Mouse (Mus musculus) 3T3-L1 (cell line): ENCODE measurements at regions not wholly inside any gene's neighbourhood (a gene's known extent, or its start where the extent isn't known, plus 50 kb on each side); places are given as distances from the start of the nearest gene placed in this dataset.

Experiments used
- DNase-seq: peaks from one replicate; pipeline ENCODE4 v3.0.0-alpha.2; 2015; ENCODE audit warnings: low read depth, low spot score

DNA sequence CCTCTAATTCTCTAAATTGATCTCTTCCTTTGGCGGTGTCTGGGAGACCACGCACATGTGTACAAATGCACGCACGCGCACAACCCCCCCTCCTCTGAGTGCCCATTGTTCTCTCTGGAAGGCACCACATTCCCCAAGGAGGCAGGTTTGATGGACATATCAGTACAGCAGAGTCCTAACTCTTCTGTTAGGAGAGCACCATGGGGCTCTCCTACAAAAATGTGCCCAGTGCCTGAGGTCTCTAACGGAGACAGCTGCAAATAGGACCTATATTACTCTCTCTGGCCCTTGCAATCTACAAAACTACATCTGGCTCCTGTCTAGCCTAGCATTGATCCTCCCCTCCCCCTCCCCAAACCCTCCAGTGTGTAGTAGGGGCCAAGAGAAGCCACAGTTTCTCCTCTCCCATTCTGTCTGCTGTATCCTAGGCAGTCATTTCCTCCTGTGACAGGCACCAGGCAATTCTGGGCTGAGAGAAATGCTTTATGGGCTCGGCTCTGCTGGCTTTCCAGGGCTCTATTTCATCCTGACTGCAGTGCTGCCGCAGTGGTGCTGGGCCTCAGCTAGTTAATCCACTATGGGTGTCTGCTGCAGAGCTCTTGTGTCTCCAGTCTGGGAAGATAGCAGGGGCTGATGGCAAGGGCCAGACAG is 340.6 kb downstream of the Rps24 start:
- DNase-seq: no peak

DNA sequence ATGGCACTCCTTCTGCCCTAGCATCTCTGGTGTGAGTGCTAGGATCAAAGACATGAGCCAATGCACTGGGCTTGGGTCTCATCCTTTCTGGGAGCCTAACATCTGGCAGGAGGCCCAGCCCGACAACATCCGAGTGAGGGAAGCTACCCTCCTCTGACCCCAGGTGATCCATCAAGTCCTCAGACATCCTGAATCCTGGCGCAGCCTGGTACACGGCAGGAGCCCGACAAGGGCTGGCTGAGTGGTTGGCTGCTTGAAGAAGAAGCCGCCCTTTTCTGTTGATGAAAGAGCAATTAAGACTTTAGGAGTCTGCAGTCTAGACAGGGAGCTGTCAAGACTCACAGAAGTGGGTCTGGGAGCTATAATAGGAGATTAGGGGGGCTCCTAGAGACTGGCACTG is 342.1 kb downstream of the Rps24 start:
- no peak for DNase-seq

GRCm38 (mm10) chr14:24833211-24833610 is 346.3 kb downstream of the Rps24 start:
- no peak for DNase-seq

GRCm38 (mm10) chr14:24838219-24838618 is 351.3 kb downstream of the Rps24 start:
- DNase-seq: no peak

GRCm38 (mm10) chr14:24839056-24839455 is 352.1 kb downstream of the Rps24 start:
- no peak for DNase-seq

- DNase-seq: no peak
Measured at GRCm38 (mm10) chr14:24841715-24842496, 355.0 kb downstream of the Rps24 start.

GRCm38 (mm10) chr14:24843626-24844025 is 356.7 kb downstream of the Rps24 start:
- DNase-seq: no peak

- DNase-seq: no peak
Measured at GRCm38 (mm10) chr14:24850491-24850890, 363.6 kb downstream of the Rps24 start.

DNA sequence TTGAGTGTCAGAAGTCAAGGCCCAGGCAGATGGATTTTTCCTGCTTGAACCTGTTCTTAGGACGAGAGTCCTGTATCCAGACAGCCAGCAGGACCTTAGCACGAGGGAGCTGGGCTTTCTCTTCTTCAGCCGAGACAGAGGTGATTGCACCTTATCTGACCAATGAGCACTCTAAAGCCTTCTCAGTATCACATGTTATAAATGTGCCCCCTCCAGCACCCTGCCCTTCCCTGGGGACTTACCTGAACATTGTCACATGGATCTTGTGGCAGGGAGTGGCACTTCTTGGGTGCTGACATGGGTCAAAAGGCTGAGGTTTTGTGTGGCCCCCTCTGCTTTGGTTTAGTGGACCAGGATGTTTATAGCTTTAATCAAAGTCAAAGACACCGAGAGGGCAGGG is 367.5 kb downstream of the Rps24 start:
- no peak for DNase-seq

DNA sequence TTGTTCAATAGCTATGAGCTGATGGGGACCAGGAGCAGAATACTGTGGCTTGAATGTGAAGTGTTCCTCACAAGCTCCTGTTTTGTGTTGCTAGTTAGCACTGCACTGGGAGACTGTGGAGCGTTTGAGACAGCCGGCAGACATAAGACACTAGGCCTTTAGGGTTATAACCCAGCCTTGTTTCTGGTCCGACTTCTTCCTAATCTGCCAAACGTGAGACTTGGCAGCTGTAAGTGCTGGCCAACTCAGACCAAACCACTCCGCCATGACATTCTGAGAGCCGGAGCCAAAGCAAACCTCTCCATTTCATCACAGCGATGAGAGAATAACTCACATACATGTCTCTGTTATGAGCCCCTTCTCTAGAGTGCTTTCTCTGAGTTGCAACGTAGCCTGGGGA is 375.2 kb downstream of the Rps24 start:
- no peak for DNase-seq

DNA sequence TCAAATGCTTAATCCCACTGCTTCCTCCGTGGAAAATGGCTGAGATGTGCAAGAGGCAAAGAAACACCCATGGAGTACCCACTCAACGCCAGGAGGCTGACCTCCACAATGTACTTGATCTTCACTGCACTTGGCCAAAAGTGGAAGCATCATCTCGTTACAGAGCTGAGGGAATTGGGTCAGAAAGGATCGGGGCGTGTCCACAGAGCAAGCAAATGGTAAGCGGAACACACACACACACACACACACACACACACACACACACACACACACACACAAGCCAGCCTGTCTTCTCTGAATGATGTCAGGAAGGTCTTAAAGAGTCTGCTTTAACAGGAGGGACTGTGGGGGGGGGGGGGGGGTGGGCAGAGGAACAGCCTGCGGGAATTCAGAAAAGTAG is 375.7 kb downstream of the Rps24 start:
- DNase-seq: no peak

- no peak for DNase-seq
Measured at GRCm38 (mm10) chr14:24863116-24863515, 376.2 kb downstream of the Rps24 start.

GRCm38 (mm10) chr14:24865579-24866230 is 378.8 kb downstream of the Rps24 start:
- DNase-seq: no peak

DNA sequence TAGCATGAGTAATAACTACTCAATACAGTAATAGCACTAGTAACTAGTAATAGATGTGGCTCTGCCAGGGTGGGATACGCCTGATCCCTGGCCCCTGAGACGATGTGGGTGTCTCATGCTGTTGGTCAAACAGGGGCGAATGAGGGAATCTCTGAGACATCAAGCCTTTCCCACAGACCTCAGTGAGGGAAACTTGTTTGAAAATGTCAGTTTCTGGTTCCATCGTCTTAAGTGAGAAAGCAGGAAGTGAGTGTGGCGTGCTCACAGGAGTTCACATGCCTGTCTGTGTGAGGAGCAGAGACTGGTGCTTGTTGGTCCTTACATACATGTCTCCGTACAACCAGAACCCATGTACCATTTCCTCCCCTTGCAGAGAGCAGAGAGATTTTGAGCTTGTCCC is 380.9 kb downstream of the Rps24 start:
- DNase-seq: no peak

- no peak for DNase-seq
Measured at GRCm38 (mm10) chr14:24868756-24869155, 381.8 kb downstream of the Rps24 start.

DNA sequence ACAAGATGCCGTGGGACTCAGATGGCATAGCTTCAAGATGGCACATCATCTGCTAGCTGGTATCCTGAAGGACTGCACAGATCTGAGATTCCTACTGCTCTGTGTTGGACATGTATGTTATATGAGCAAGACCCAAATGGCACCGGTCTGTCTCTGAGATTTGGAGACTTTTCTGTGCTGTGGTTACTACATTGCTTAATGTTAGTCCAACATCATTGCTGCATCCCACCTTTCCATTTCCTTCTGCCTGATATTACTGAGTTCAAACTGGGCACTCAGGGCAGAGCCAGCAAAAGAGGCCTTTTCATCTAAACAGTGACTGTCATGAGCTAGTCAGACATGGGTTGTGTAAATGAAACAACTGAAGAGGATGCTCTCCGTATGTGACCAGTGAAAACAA is 383.3 kb downstream of the Rps24 start:
- DNase-seq: no peak

- peak; percentile 53 for DNase-seq
Measured at GRCm38 (mm10) chr14:24871392-24871998, 384.6 kb downstream of the Rps24 start.

GRCm38 (mm10) chr14:24872931-24873330 is 386.0 kb downstream of the Rps24 start:
- no peak for DNase-seq

- no peak for DNase-seq
Measured at GRCm38 (mm10) chr14:24873406-24873805, 386.5 kb downstream of the Rps24 start.

DNA sequence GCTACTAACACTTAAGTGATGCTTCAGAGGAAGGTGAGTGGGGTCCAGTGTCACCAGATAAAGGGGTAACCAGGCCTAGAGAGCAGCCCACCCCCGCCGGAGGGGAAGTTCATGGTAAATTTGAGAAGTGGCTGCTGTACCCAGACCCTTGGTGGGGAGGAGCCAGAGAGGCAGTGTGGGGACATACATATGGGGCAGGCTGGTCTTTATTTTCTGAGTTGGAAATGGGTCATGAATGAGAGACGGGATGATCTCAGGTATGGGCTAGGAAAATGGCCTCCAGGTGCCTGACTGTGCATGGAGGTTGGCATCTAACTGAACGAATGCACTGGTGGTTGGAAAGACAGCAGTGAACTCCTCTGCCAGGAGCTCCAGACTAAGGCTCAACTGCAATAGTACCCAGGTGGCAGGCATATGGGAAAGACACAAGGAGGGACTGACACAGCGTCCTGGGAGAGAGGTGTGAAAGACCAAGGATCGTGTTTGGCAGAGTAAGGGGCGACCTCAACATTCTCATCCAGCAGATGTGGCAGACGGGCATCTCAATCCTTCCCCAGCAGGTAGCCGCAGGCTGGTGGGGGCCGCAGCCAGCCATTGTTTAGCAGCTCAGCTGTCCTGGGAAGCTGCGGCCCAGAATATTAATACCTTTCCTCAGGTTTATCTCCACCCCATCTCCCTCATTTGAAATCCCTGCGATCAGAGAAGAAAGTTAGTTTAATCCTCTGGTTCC is 387.7 kb downstream of the Rps24 start:
- DNase-seq: no peak

DNA sequence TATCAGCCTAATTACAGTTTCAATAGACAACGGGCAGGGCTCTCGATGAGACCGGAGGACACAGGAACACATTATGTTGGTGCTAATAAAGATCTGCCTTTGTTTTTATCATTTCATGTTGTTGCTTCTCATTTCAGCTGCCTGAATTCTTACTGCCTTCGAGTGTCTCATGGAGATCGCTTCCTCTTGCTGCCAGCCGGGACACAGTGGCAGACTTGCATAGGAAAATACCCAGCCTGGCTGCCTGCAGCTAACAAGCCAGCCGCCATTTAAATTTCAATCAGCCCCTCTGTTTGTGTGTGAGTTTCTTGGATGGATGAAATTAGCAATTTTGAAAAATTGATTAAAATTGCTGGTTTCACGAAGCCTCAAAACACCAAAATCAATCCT is 388.2 kb downstream of the Rps24 start:
- no peak for DNase-seq

- DNase-seq: no peak
Measured at GRCm38 (mm10) chr14:24875934-24876333, 389.0 kb downstream of the Rps24 start.
